9 mouse cellular contexts compared by ENCODE assay signal in genomic region chr7:127691221-127691989, GRCm38 (mm10). TPM values are rescaled to one million over a fixed set of nuclear protein-coding genes. Genes with fewer than 3 reads are reported as not detected.
A peak's percentile ranks its signal among the peaks of the same experiment; 100 is the strongest.
DNase-seq lines count a peak whose midpoint lies in the region; ATAC-seq and TF ChIP-seq lines count a peak whose summit lies in the region.
"Had no signal": no experiment of that assay in that cellular context is flagged by ENCODE, and none has a peak within 500 bp of the region (broad histone marks: within the 10 kb centered on the region; RNA-seq: fewer than 3 reads in every experiment).

No protein-coding gene starts in this region.

- intact Hi-C loops in left cerebral cortex, postnatal 14 days (cut with DNase I), result no loop called here

- 0 out of 2 replicates have a peak overlapping the region, but pooled peaks have one; percentile 14 for H3K9ac ChIP-seq in forebrain, postnatal 0 days
- no peak overlapping the region; the same call in 1 of the 2 replicates for H3K9ac ChIP-seq in stomach, embryonic 14.5 days (replicated peaks; ENCODE audit: low read depth, low read length)

- peak; percentile 91 for DNase-seq in MN1 (ENCODE audit: low spot score)
- peak; percentile 77 to 78 for DNase-seq in cerebellum, adult 18-20 months
- DNase-seq in forebrain, postnatal 0 days, result peak; percentile 39
- DNase-seq in hindbrain, embryonic 10.5 days (ENCODE audit: low spot score), result peak; percentile 59
- DNase-seq in left cerebral cortex, postnatal 14 days (ENCODE audit: low spot score in 2 of 2), result peak; percentile 48 to 62
- peak; percentile 70 for DNase-seq in mesoderm, embryonic 11.5 days (ENCODE audit: low read depth, low spot score)
- no peak for DNase-seq in B cell, adult 2 months

- WGBS in forebrain, postnatal 0 days, result 6% methylated on average over 15 of the region's 15 CpGs
- 5% methylated on average over 15 of the region's 15 CpGs for WGBS in hindbrain, embryonic 10.5 days
- 6% methylated on average over 15 of the region's 15 CpGs for WGBS in stomach, embryonic 14.5 days

- peak overlapping the region; percentile 37 for H3K4me2 ChIP-seq in forebrain, postnatal 0 days (ENCODE audit: low read depth)
- H3K4me2 ChIP-seq in stomach, embryonic 14.5 days (replicated peaks; ENCODE audit: low read depth, low read length), result peak overlapping the region; percentile 53

- peaks cover 13% of the 10 kb centered on the region; the same call in 1 of the 2 replicates for H3K36me3 ChIP-seq in forebrain, postnatal 0 days (ENCODE audit: insufficient read depth)
- H3K36me3 ChIP-seq in hindbrain, embryonic 10.5 days, result peaks cover 10% of the 10 kb centered on the region
- no peaks in the 10 kb centered on the region; the same call in none of the 2 replicates for H3K36me3 ChIP-seq in stomach, embryonic 14.5 days (ENCODE audit: control insufficient read depth, insufficient read depth, low read length)

- peak; percentile 56 for ATAC-seq in forebrain, postnatal 0 days
- peak; percentile 90 for ATAC-seq in stomach, embryonic 14.5 days (ENCODE audit: insufficient number of reproducible peaks, insufficient read depth, low FRiP score, low read depth)

- peaks cover 5% of the 10 kb centered on the region; the same call in 1 of the 2 replicates for H3K4me1 ChIP-seq in forebrain, postnatal 0 days (ENCODE audit: insufficient read depth)
- H3K4me1 ChIP-seq in hindbrain, embryonic 10.5 days (replicated peaks), result peaks cover 21% of the 10 kb centered on the region
- no peaks in the 10 kb centered on the region; the same call in 1 of the 2 replicates for H3K4me1 ChIP-seq in stomach, embryonic 14.5 days (ENCODE audit: control insufficient read depth, insufficient read depth, low read length)

- H3K4me3 ChIP-seq in forebrain, postnatal 0 days (ENCODE audit: low read depth, low read length), result no peak overlapping the region
- peak overlapping the region; percentile 40 for H3K4me3 ChIP-seq in hindbrain, embryonic 10.5 days
- H3K4me3 ChIP-seq in stomach, embryonic 14.5 days (ENCODE audit: low read depth, low read length), result peak overlapping the region; percentile 20
- H3K4me3 ChIP-seq: megakaryocyte, embryonic 14.5 days had no signal

- H3K9me3 ChIP-seq in forebrain, postnatal 0 days (ENCODE audit: low read length), result no peaks in the 10 kb centered on the region
- H3K9me3 ChIP-seq in hindbrain, embryonic 10.5 days, result no peaks in the 10 kb centered on the region
- no peaks in the 10 kb centered on the region for H3K9me3 ChIP-seq in stomach, embryonic 14.5 days (ENCODE audit: control insufficient read depth, low read depth, low read length)
- H3K9me3 ChIP-seq: megakaryocyte, embryonic 14.5 days had no signal

- no peak for TF ChIP-seq CTCF in forebrain, postnatal 0 days (IDR thresholded peaks at IDR 0.05; ENCODE audit: low read depth)

- H3K27ac ChIP-seq in forebrain, postnatal 0 days (ENCODE audit: low read depth, low read length), result peak overlapping the region; percentile 50; the same call in 1 of the 2 replicates
- peak overlapping the region; percentile 77 for H3K27ac ChIP-seq in hindbrain, embryonic 10.5 days
- peak overlapping the region; percentile 83 for H3K27ac ChIP-seq in stomach, embryonic 14.5 days (ENCODE audit: low read length)

- no peaks in the 10 kb centered on the region for H3K27me3 ChIP-seq in forebrain, postnatal 0 days (ENCODE audit: insufficient read depth, low read length)
- 0 out of 2 replicates have a peak, but pooled peaks cover 3% of the 10 kb centered on the region for H3K27me3 ChIP-seq in hindbrain, embryonic 10.5 days (ENCODE audit: insufficient read depth, poor library complexity, severe bottlenecking)
- H3K27me3 ChIP-seq in stomach, embryonic 14.5 days (ENCODE audit: control insufficient read depth, insufficient read depth, low read length), result no peaks in the 10 kb centered on the region

RNA-seq across cellular contexts. Expression of gene Bcl7c, which starts 17.3 kb away (rescaled TPM):
- 93.1 and 102 TPM in 2 replicates for total RNA-seq in forebrain, postnatal 0 days (2014; rRNA removed)
- 43.9 and 47.5 TPM in 2 replicates for polyA plus RNA-seq in forebrain, postnatal 0 days (2015; fragmentation: Nextera tagmentation; extraction: Ambion mirVana)
- polyA plus RNA-seq in hindbrain, embryonic 10.5 days (2016; fragmentation: Nextera tagmentation; extraction: Ambion mirVana), result 55.9 and 56.6 TPM in 2 replicates
- total RNA-seq in left cerebral cortex, postnatal 14 days (2021), result 10 to 100 TPM; 37.8 to 45.7 TPM
- 57.8 and 65.2 TPM in 2 replicates for polyA plus RNA-seq in stomach, embryonic 14.5 days (2014; fragmentation: Nextera tagmentation; extraction: Ambion mirVana)

RNA-seq across cellular contexts. Expression of gene Ctf1, which starts 21.1 kb away (rescaled TPM):
- 6.5 and 6.6 TPM in 2 replicates for total RNA-seq in forebrain, postnatal 0 days (2014; rRNA removed)
- 3.8 and 4.3 TPM in 2 replicates for polyA plus RNA-seq in forebrain, postnatal 0 days (2015; fragmentation: Nextera tagmentation; extraction: Ambion mirVana)
- 5.1 and 5.8 TPM in 2 replicates for polyA plus RNA-seq in hindbrain, embryonic 10.5 days (2016; fragmentation: Nextera tagmentation; extraction: Ambion mirVana)
- total RNA-seq in left cerebral cortex, postnatal 14 days (2021), result 1 to 10 TPM; 2.3 to 2.7 TPM
- 20.1 and 22.1 TPM in 2 replicates for polyA plus RNA-seq in stomach, embryonic 14.5 days (2014; fragmentation: Nextera tagmentation; extraction: Ambion mirVana)

RNA-seq across cellular contexts. Expression of gene Ctf2, which starts 40.6 kb away (rescaled TPM):
- total RNA-seq in forebrain, postnatal 0 days (2014; rRNA removed), result not detected in 2 replicates
- not detected in 2 replicates for polyA plus RNA-seq in forebrain, postnatal 0 days (2015; fragmentation: Nextera tagmentation; extraction: Ambion mirVana)
- 0.26 and 0.37 TPM in 2 replicates for polyA plus RNA-seq in hindbrain, embryonic 10.5 days (2016; fragmentation: Nextera tagmentation; extraction: Ambion mirVana)
- total RNA-seq in left cerebral cortex, postnatal 14 days (2021), result not detected
- 0.32 and 0.66 TPM in 2 replicates for polyA plus RNA-seq in stomach, embryonic 14.5 days (2014; fragmentation: Nextera tagmentation; extraction: Ambion mirVana)

RNA-seq across cellular contexts. Expression of gene Fbxl19, which starts 52.9 kb away (rescaled TPM):
- total RNA-seq in forebrain, postnatal 0 days (2014; rRNA removed), result 162 and 178 TPM in 2 replicates
- polyA plus RNA-seq in forebrain, postnatal 0 days (2015; fragmentation: Nextera tagmentation; extraction: Ambion mirVana), result 6.9 and 7.9 TPM in 2 replicates
- polyA plus RNA-seq in hindbrain, embryonic 10.5 days (2016; fragmentation: Nextera tagmentation; extraction: Ambion mirVana), result 8.6 and 8.9 TPM in 2 replicates
- 10 to 100 TPM; 89.1 to 89.8 TPM for total RNA-seq in left cerebral cortex, postnatal 14 days (2021)
- 3.9 and 6.2 TPM in 2 replicates for polyA plus RNA-seq in stomach, embryonic 14.5 days (2014; fragmentation: Nextera tagmentation; extraction: Ambion mirVana)

Comparison
In these comparisons a context has a peak if more than half of its experiments do, and no peak if none do; other contexts are left out.
1. DNase-seq: peak in MN1 (single experiment), cerebellum, adult 18-20 months (2 of 2), forebrain, postnatal 0 days (single experiment), hindbrain, embryonic 10.5 days (single experiment), left cerebral cortex, postnatal 14 days (2 of 2) and mesoderm, embryonic 11.5 days (single experiment); none in B cell, adult 2 months (0 of 2).
2. Peak in every context shown above with its lines, with median percentiles within 50 percentile points of each other: H3K27ac ChIP-seq.